Mouse (Mus musculus): ENCODE data around the gene Snrk. TPM values are rescaled to one million over a fixed set of nuclear protein-coding genes. Genes with fewer than 3 reads are reported as not detected.
"Not testable (repeated sequence)": the region's sequence is repeated elsewhere in the genome, so short reads cannot be mapped to it uniquely, and the experiment has no call there.

The Snrk gene
- polyA plus RNA-seq, 1 experiment from 2014 or later, result 42.4 TPM

- H3K4me1 ChIP-seq (replicated peaks; ENCODE audit: control insufficient read depth, insufficient read depth, low read length), result no peaks in the 10 kb centered on the region
- H3K4me2 ChIP-seq (ENCODE audit: low read depth, low read length, severe bottlenecking), result no peak overlapping the region
- no peak for DNase-seq (ENCODE audit: low spot score)
- H3K4me3 ChIP-seq (ENCODE audit: low read depth, low read length), result no peak overlapping the region
- H3K36me3 ChIP-seq (ENCODE audit: control insufficient read depth, insufficient read depth, low read length), result peaks cover 4% of the 10 kb centered on the region; the same call in 1 of the 2 replicates
- H3K9ac ChIP-seq (ENCODE audit: low read length), result no peak overlapping the region
- no peaks in the 10 kb centered on the region for H3K9me3 ChIP-seq (ENCODE audit: control insufficient read depth, low read length)
- 73% methylated on average over 1 of the region's 1 CpGs for WGBS
- no peaks in the 10 kb centered on the region for H3K27me3 ChIP-seq (ENCODE audit: control insufficient read depth, insufficient read depth, low read length)
- no peak overlapping the region for H3K27ac ChIP-seq (ENCODE audit: low read depth, low read length)
- no peak for ATAC-seq (replicated peaks; ENCODE audit: low FRiP score)
These were observed 35.4 kb downstream of the Snrk start for GRCm38 (mm10) chr9:122152501-122152900.

- peaks cover 4% of the 10 kb centered on the region; the same call in 1 of the 2 replicates for H3K36me3 ChIP-seq (ENCODE audit: control insufficient read depth, insufficient read depth, low read length)
- H3K27me3 ChIP-seq (ENCODE audit: control insufficient read depth, insufficient read depth, low read length), result no peaks in the 10 kb centered on the region
- no peak overlapping the region for H3K9ac ChIP-seq (ENCODE audit: low read length)
- WGBS, result 88% methylated on average over 3 of the region's 3 CpGs
- H3K4me3 ChIP-seq (ENCODE audit: low read depth, low read length), result no peak overlapping the region
- no peak overlapping the region for H3K27ac ChIP-seq (ENCODE audit: low read depth, low read length)
- H3K4me1 ChIP-seq (replicated peaks; ENCODE audit: control insufficient read depth, insufficient read depth, low read length), result no peaks in the 10 kb centered on the region
- no peaks in the 10 kb centered on the region for H3K9me3 ChIP-seq (ENCODE audit: control insufficient read depth, low read length)
- no peak for ATAC-seq (replicated peaks; ENCODE audit: low FRiP score)
- no peak for DNase-seq (ENCODE audit: low spot score)
- H3K4me2 ChIP-seq (ENCODE audit: low read depth, low read length, severe bottlenecking), result no peak overlapping the region
These were observed 36.4 kb downstream of the Snrk start for GRCm38 (mm10) chr9:122153436-122153835.

GRCm38 (mm10) chr9:122155193-122155592 lies 38.1 kb downstream of the Snrk start:
- no peaks in the 10 kb centered on the region for H3K9me3 ChIP-seq (ENCODE audit: control insufficient read depth, low read length)
- H3K27ac ChIP-seq (ENCODE audit: low read depth, low read length), result no peak overlapping the region
- H3K36me3 ChIP-seq (ENCODE audit: control insufficient read depth, insufficient read depth, low read length), result peaks cover 4% of the 10 kb centered on the region; the same call in 1 of the 2 replicates
- H3K4me3 ChIP-seq (ENCODE audit: low read depth, low read length), result no peak overlapping the region
- no peaks in the 10 kb centered on the region for H3K4me1 ChIP-seq (replicated peaks; ENCODE audit: control insufficient read depth, insufficient read depth, low read length)
- no peak overlapping the region for H3K4me2 ChIP-seq (ENCODE audit: low read depth, low read length, severe bottlenecking)
- DNase-seq (ENCODE audit: low spot score) (no peak), ATAC-seq (replicated peaks; ENCODE audit: low FRiP score) (no peak)
- WGBS, result 91% methylated on average over 1 of the region's 1 CpGs
- H3K27me3 ChIP-seq (ENCODE audit: control insufficient read depth, insufficient read depth, low read length), result no peaks in the 10 kb centered on the region
- H3K9ac ChIP-seq (ENCODE audit: low read length), result no peak overlapping the region

GRCm38 (mm10) chr9:122156389-122157078 lies 39.5 kb downstream of the Snrk start:
- H3K27me3 ChIP-seq (ENCODE audit: control insufficient read depth, insufficient read depth, low read length), result no peaks in the 10 kb centered on the region
- peaks cover 4% of the 10 kb centered on the region; the same call in 1 of the 2 replicates for H3K36me3 ChIP-seq (ENCODE audit: control insufficient read depth, insufficient read depth, low read length)
- no peak overlapping the region for H3K4me3 ChIP-seq (ENCODE audit: low read depth, low read length)
- H3K4me1 ChIP-seq (replicated peaks; ENCODE audit: control insufficient read depth, insufficient read depth, low read length), result no peaks in the 10 kb centered on the region
- H3K4me2 ChIP-seq (ENCODE audit: low read depth, low read length, severe bottlenecking), result no peak overlapping the region
- no peak overlapping the region for H3K9ac ChIP-seq (ENCODE audit: low read length)
- 84% methylated on average over 5 of the region's 5 CpGs for WGBS
- H3K9me3 ChIP-seq (ENCODE audit: control insufficient read depth, low read length), result no peaks in the 10 kb centered on the region
- DNase-seq (ENCODE audit: low spot score) (no peak), ATAC-seq (replicated peaks; ENCODE audit: low FRiP score) (no peak)
- no peak overlapping the region for H3K27ac ChIP-seq (ENCODE audit: low read depth, low read length)

GRCm38 (mm10) chr9:122157079-122157441 lies 40.0 kb downstream of the Snrk start:
- Histone ChIP-seq H3K27ac (ENCODE audit: low read depth, low read length) (no peak overlapping the region), H3K4me1 (replicated peaks; ENCODE audit: control insufficient read depth, insufficient read depth, low read length) (no peaks in the 10 kb centered on the region), H3K9me3 (ENCODE audit: control insufficient read depth, low read length) (no peaks in the 10 kb centered on the region), H3K4me2 (ENCODE audit: low read depth, low read length, severe bottlenecking) (no peak overlapping the region), H3K4me3 (ENCODE audit: low read depth, low read length) (no peak overlapping the region), H3K27me3 (ENCODE audit: control insufficient read depth, insufficient read depth, low read length) (no peaks in the 10 kb centered on the region), H3K36me3 (ENCODE audit: control insufficient read depth, insufficient read depth, low read length) (peaks cover 4% of the 10 kb centered on the region; the same call in 1 of the 2 replicates), H3K9ac (ENCODE audit: low read length) (no peak overlapping the region)
- ATAC-seq (replicated peaks; ENCODE audit: low FRiP score) (no peak), DNase-seq (ENCODE audit: low spot score) (no peak)
- 94% methylated on average over 14 of the region's 14 CpGs for WGBS

- Histone ChIP-seq H3K4me3 (ENCODE audit: low read depth, low read length) (no peak overlapping the region), H3K27ac (ENCODE audit: low read depth, low read length) (no peak overlapping the region), H3K4me2 (ENCODE audit: low read depth, low read length, severe bottlenecking) (no peak overlapping the region), H3K27me3 (ENCODE audit: control insufficient read depth, insufficient read depth, low read length) (no peaks in the 10 kb centered on the region), H3K36me3 (ENCODE audit: control insufficient read depth, insufficient read depth, low read length) (no peaks in the 10 kb centered on the region; the same call in 1 of the 2 replicates), H3K9me3 (ENCODE audit: control insufficient read depth, low read length) (no peaks in the 10 kb centered on the region), H3K9ac (ENCODE audit: low read length) (no peak overlapping the region), H3K4me1 (replicated peaks; ENCODE audit: control insufficient read depth, insufficient read depth, low read length) (no peaks in the 10 kb centered on the region)
- DNase-seq (ENCODE audit: low spot score) (no peak), ATAC-seq (replicated peaks; ENCODE audit: low FRiP score) (no peak)
- WGBS, result 97% methylated on average over 4 of the region's 4 CpGs
These were observed 47.5 kb downstream of the Snrk start for GRCm38 (mm10) chr9:122164535-122164934.

- not testable (repeated sequence) for H3K27ac ChIP-seq (ENCODE audit: low read depth, low read length); ATAC-seq (replicated peaks; ENCODE audit: low FRiP score); H3K9me3 ChIP-seq (ENCODE audit: control insufficient read depth, low read length); H3K36me3 ChIP-seq (ENCODE audit: control insufficient read depth, insufficient read depth, low read length); DNase-seq (ENCODE audit: low spot score); H3K4me1 ChIP-seq (replicated peaks; ENCODE audit: control insufficient read depth, insufficient read depth, low read length); H3K4me2 ChIP-seq (ENCODE audit: low read depth, low read length, severe bottlenecking); H3K27me3 ChIP-seq (ENCODE audit: control insufficient read depth, insufficient read depth, low read length); H3K9ac ChIP-seq (ENCODE audit: low read length); H3K4me3 ChIP-seq (ENCODE audit: low read depth, low read length)
- WGBS, result 96% methylated on average over 5 of the region's 5 CpGs
These were observed 50.7 kb downstream of the Snrk start for GRCm38 (mm10) chr9:122167719-122168118.

- ATAC-seq (replicated peaks; ENCODE audit: low FRiP score) (no peak), DNase-seq (ENCODE audit: low spot score) (no peak)
- WGBS, result 93% methylated on average over 6 of the region's 6 CpGs
- no peaks in the 10 kb centered on the region for H3K27me3 ChIP-seq (ENCODE audit: control insufficient read depth, insufficient read depth, low read length)
- H3K36me3 ChIP-seq (ENCODE audit: control insufficient read depth, insufficient read depth, low read length), result no peaks in the 10 kb centered on the region; the same call in 1 of the 2 replicates
- H3K9ac ChIP-seq (ENCODE audit: low read length), result no peak overlapping the region
- H3K4me2 ChIP-seq (ENCODE audit: low read depth, low read length, severe bottlenecking), result no peak overlapping the region
- no peaks in the 10 kb centered on the region for H3K4me1 ChIP-seq (replicated peaks; ENCODE audit: control insufficient read depth, insufficient read depth, low read length)
- no peak overlapping the region for H3K27ac ChIP-seq (ENCODE audit: low read depth, low read length)
- H3K9me3 ChIP-seq (ENCODE audit: control insufficient read depth, low read length), result no peaks in the 10 kb centered on the region
- no peak overlapping the region for H3K4me3 ChIP-seq (ENCODE audit: low read depth, low read length)
These were observed 52.8 kb downstream of the Snrk start for GRCm38 (mm10) chr9:122169901-122170300.

- no peaks in the 10 kb centered on the region for H3K27me3 ChIP-seq (ENCODE audit: control insufficient read depth, insufficient read depth, low read length)
These were observed 55.6 kb downstream of the Snrk start for GRCm38 (mm10) chr9:122172612-122173186.

More at GRCm38 (mm10) chr9:122172612-122173186, 55.6 kb downstream of the Snrk start:
- Histone ChIP-seq H3K27ac (ENCODE audit: low read depth, low read length) (no peak overlapping the region), H3K36me3 (ENCODE audit: control insufficient read depth, insufficient read depth, low read length) (no peaks in the 10 kb centered on the region), H3K9ac (ENCODE audit: low read length) (no peak overlapping the region), H3K4me2 (ENCODE audit: low read depth, low read length, severe bottlenecking) (no peak overlapping the region), H3K9me3 (ENCODE audit: control insufficient read depth, low read length) (no peaks in the 10 kb centered on the region), H3K4me3 (ENCODE audit: low read depth, low read length) (no peak overlapping the region), H3K4me1 (replicated peaks; ENCODE audit: control insufficient read depth, insufficient read depth, low read length) (no peaks in the 10 kb centered on the region)
- DNase-seq (ENCODE audit: low spot score) (no peak), ATAC-seq (replicated peaks; ENCODE audit: low FRiP score) (no peak)
- 85% methylated on average over 11 of the region's 11 CpGs for WGBS

All from forebrain, embryonic 11.5 days (tissue).